8 mouse cellular contexts compared by ENCODE assay signal in the genomic region with DNA sequence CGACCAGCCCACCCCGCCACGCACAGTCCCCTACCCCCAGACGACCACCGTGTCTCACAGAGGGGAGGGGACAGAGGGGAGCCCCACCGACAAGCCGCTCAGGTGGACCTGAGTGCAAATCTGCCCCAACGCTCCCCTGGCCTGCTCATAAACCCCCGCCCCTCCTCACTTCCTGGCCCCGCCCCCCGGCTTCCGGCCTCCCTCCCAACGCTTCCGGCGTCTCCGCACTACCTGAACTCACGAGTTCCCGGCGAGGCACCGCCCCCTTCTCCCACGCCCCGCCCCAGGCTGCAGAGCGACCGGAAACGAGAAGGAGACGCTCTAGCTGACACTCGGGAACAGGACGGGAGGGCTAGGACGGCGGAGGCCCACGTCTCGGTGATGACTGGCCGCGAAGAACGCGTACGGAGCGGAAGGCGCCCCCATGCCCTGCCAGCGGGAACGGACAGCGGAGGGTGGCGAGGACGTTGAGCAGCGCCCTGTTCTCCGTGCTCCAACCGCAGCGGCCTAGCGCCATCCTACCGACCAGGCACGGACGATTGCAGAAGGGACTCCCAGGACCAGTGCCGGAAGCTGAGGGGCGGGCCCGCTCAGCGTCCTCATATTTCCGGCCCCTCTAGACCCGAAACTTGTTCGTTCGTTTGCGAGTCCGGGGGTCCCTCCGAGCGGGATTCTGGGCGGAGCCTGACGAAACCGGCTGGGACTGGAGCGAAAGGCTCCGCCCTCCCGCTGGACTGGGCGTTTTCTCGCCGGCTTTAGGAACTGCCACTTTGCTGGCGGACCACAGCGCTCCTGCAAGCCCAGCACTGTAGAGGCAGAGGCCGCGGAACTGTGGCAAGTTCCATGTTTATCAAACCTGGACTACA. TPM values are rescaled to one million over a fixed set of nuclear protein-coding genes. Genes with fewer than 3 reads are reported as not detected.
DNase-seq lines count a peak whose midpoint lies in the region; ATAC-seq lines count a peak whose summit lies in the region.

A gene (minus strand): TSS at position 554 of the 866 bp plus-strand sequence.

- intact Hi-C loops in gastrocnemius, postnatal 14 days (cut with DNase I; ENCODE audit: low total_unique reads), result no loop called here
- intact Hi-C loops in left cerebral cortex, postnatal 10 days (cut with DNase I), result no loop called here

- peak; percentile 99 to 100 for DNase-seq in adrenal gland, adult (ENCODE audit: inconsistent age in 2 of 2, low spot score in 1 of 2)
- DNase-seq in embryo, embryonic 10.5 days (ENCODE audit: low spot score), result peak; percentile 99
- peak; percentile 99 for DNase-seq in gastrocnemius, postnatal 14 days
- peak; percentile 97 to 100 for DNase-seq in left cerebral cortex, postnatal 10 days (ENCODE audit: extremely low spot score in 1 of 2, low spot score in 2 of 2)
- DNase-seq in right cerebral cortex, postnatal 25 days, result peak; percentile 98
- DNase-seq in urinary bladder, postnatal 4 days (ENCODE audit: low spot score in 2 of 2), result peak; percentile 99

- ATAC-seq in inflammation-experienced regulatory T-cells, adult 6 months, result peak; percentile 85
- ATAC-seq in megakaryocyte-erythroid progenitor cell, adult 5-6 weeks (replicated peaks; ENCODE audit: low FRiP score, low TSS enrichment, poor library complexity, severe bottlenecking), result peak; percentile 87

RNA-seq across cellular contexts. Expression of the gene that starts here (rescaled TPM):
- 10 to 100 TPM; 16.3 to 21.0 TPM for total RNA-seq in gastrocnemius, postnatal 14 days (2021)
- 1 to 10 TPM; 2.5 to 4.6 (median 3.3) TPM for polyA plus RNA-seq in inflammation-experienced regulatory T-cells, adult 6 months (2017; shearing (Covaris generic))
- total RNA-seq in left cerebral cortex, postnatal 10 days (2021), result 10 to 100 TPM; 44.0 to 48.2 TPM
- 16.0 and 19.8 TPM in 2 replicates for total RNA-seq in megakaryocyte-erythroid progenitor cell, adult 5-6 weeks (2014; fragmentation: Nextera tagmentation)
- total RNA-seq in megakaryocyte-erythroid progenitor cell, adult 5-6 weeks (2017), result 18.6 and 64.6 TPM in 2 replicates

Comparison
In these comparisons a context has a peak if more than half of its experiments do, and no peak if none do; other contexts are left out.
1. Peak in every context shown above with its lines: DNase-seq and ATAC-seq.